Mouse (Mus musculus) erythroblast, embryonic 14.5 days (primary cell): Measurements from ENCODE around the gene Ccm2.

Experiments
- GATA1 ChIP-seq: IDR thresholded peaks from 2 replicates; pipeline ENCODE4 v1.6.1; 2012; ENCODE audit warnings: low read length, inconsistent platforms, mixed read lengths
- TAL1 ChIP-seq: IDR thresholded peaks from 3 replicates; pipeline ENCODE4 v1.6.1; 2012; ENCODE audit warnings: low read length, inconsistent platforms, mixed read lengths

- no peak for TF ChIP-seq GATA1
- no peak for TF ChIP-seq TAL1
Measured at GRCm38 (mm10) chr11:6625478-6626387, 79.0 kb downstream of the Ccm2 start, which contains the start of gene Tbrg4.
